Mouse (Mus musculus) lung, adult 2 months (tissue): Measurements from ENCODE around the gene Alcam.

Source experiments
- CTCF ChIP-seq: fragments of 200-500 bp; IDR thresholded peaks from 2 replicates; pipeline ENCODE4 v1.5.1; 2011; ENCODE audit warnings: mild to moderate bottlenecking, low read length, control low read depth; ENCODE audit not compliant: insufficient read depth
- POLR2A ChIP-seq: fragments of 200-500 bp; IDR thresholded peaks from 2 replicates; pipeline ENCODE4 v1.6.1; 2011; ENCODE audit warnings: low read depth, mild to moderate bottlenecking, control low read depth, low read length, borderline replicate concordance; ENCODE audit errors: extremely low read depth

- no peak for TF ChIP-seq CTCF
- no peak for TF ChIP-seq POLR2A
These were observed 120.2 kb downstream of the Alcam start for GRCm38 (mm10) chr16:52333631-52334030.
